Mouse (Mus musculus): ENCODE measurements around the gene Myo18a. TPM values are rescaled to one million over a fixed set of nuclear protein-coding genes. Genes with fewer than 3 reads are reported as not detected.
A peak's percentile ranks its signal among the peaks of the same experiment; 100 is the strongest.

Myo18a gene
- polyA plus RNA-seq, 2 experiments: 42.9 to 43.5 TPM

DNA sequence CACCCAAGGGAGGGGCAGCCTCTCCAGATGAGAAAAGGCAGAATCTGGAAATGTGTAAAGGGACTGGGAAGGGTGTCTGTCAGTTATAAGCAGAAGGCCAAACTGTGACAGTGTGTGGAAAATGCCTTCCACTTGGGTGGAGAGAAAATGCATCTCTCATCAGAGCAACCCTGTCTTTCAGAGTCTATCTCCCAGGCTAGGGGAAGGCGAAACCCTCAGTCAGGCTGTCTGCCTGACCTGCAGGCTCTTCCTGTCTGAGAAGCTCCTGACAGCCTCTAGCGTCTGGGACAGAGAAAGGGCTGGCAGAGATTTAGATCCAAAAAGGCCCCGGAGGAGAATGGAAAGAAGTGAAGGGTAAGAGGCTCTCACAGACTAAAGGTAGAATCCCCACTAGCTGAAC is 140.7 kb downstream of the Myo18a start:
- DNase-seq (ENCODE audit: low spot score): no peak
- peaks cover 7% of the 10 kb centered on the region; the same call in 1 of the 2 replicates for H3K4me1 ChIP-seq (ENCODE audit: control insufficient read depth, insufficient read depth, low read length)
- H3K36me3 ChIP-seq (ENCODE audit: control insufficient read depth, insufficient read depth, low read length): no peaks in the 10 kb centered on the region
- no peaks in the 10 kb centered on the region for H3K9me3 ChIP-seq (ENCODE audit: control insufficient read depth, low read length)
- H3K4me2 ChIP-seq (replicated peaks; ENCODE audit: low read depth, low read length, severe bottlenecking): no peak overlapping the region
- H3K27ac ChIP-seq (replicated peaks; ENCODE audit: low read depth, low read length): no peak overlapping the region
- H3K9ac ChIP-seq (ENCODE audit: low read depth, low read length, severe bottlenecking): no peak overlapping the region
- H3K27me3 ChIP-seq (ENCODE audit: control insufficient read depth, insufficient read depth, low read length): peaks cover under 1% of the 10 kb centered on the region; the same call in 1 of the 2 replicates
- ATAC-seq (ENCODE audit: low FRiP score, low read depth): no peak
- no peak overlapping the region for H3K4me3 ChIP-seq (replicated peaks; ENCODE audit: low read length)
- WGBS: 29% methylated on average over 3 of the region's 3 CpGs
- no peak for TF ChIP-seq POLR2A (IDR thresholded peaks at IDR 0.05; ENCODE audit: borderline replicate concordance, extremely low read depth, insufficient read depth, insufficient read length)

DNA sequence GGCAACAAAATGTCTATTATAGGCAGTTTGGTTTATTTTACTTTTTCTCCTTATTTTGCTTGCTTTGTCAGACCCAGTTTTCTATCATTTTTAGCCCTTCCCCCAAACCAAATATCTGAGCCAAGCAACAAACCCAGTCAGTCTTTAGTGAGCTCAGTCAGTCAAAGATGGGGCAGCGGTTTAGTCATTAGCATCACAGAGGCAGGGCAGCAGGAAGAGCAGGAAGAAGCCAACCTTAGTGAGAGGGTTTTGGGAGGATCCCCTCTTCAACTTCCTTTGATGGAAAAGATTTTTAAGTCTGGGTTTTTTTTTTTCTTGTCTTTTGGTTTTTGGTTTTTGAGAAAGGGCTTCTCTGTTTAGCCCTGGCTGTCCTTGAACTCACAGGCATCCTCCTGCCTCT is 141.7 kb downstream of the Myo18a start:
- no peak for TF ChIP-seq POLR2A (IDR thresholded peaks at IDR 0.05; ENCODE audit: borderline replicate concordance, extremely low read depth, insufficient read depth, insufficient read length)
- DNase-seq (ENCODE audit: low spot score) (no peak), ATAC-seq (ENCODE audit: low FRiP score, low read depth) (no peak)
- H3K4me1 ChIP-seq (ENCODE audit: control insufficient read depth, insufficient read depth, low read length): peaks cover 7% of the 10 kb centered on the region; the same call in 1 of the 2 replicates
- H3K27ac ChIP-seq (replicated peaks; ENCODE audit: low read depth, low read length): no peak overlapping the region
- H3K4me3 ChIP-seq (replicated peaks; ENCODE audit: low read length): no peak overlapping the region
- no peak overlapping the region for H3K4me2 ChIP-seq (replicated peaks; ENCODE audit: low read depth, low read length, severe bottlenecking)
- H3K27me3 ChIP-seq (ENCODE audit: control insufficient read depth, insufficient read depth, low read length): no peaks in the 10 kb centered on the region
- H3K9me3 ChIP-seq (ENCODE audit: control insufficient read depth, low read length): no peaks in the 10 kb centered on the region
- no peaks in the 10 kb centered on the region for H3K36me3 ChIP-seq (ENCODE audit: control insufficient read depth, insufficient read depth, low read length)
- H3K9ac ChIP-seq (ENCODE audit: low read depth, low read length, severe bottlenecking): no peak overlapping the region
- WGBS: 56% methylated on average over 1 of the region's 1 CpGs

DNA sequence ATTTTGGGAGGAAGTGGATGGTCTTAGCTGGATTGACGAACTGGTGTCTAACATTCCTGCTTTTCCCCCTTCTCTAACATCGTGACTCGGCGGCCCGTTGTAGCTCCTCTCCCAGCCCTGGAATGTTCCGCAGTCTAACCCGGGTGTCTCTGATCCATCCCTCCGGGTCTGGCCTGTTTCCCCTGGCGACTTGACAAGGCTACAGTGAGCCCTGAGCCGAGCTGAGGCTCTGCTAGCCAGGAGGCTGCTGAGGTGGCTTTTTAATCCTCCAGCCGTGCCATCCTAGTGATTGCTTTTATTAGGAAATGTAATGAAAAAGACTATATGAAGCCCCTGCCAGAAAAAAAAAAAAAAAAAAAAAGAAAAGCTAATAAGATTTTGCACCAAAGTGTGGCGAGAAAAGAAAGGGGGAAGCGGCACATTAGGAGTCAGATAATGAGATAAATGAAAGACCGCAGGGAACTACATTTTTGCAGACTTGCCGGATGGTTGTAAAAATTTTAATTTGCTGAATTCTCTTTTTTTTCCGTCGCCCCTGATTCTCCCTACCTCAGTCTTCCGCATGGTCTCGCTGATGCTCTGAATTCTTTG is 143.1 kb downstream of the Myo18a start:
- DNase-seq (ENCODE audit: low spot score): no peak
- no peaks in the 10 kb centered on the region for H3K9me3 ChIP-seq (ENCODE audit: control insufficient read depth, low read length)
- no peaks in the 10 kb centered on the region for H3K36me3 ChIP-seq (ENCODE audit: control insufficient read depth, insufficient read depth, low read length)
- H3K4me3 ChIP-seq (replicated peaks; ENCODE audit: low read length): no peak overlapping the region
- no peaks in the 10 kb centered on the region for H3K27me3 ChIP-seq (ENCODE audit: control insufficient read depth, insufficient read depth, low read length)
- no peak overlapping the region for H3K27ac ChIP-seq (replicated peaks; ENCODE audit: low read depth, low read length)
- no peak for TF ChIP-seq POLR2A (IDR thresholded peaks at IDR 0.05; ENCODE audit: borderline replicate concordance, extremely low read depth, insufficient read depth, insufficient read length)
- no peak for ATAC-seq (ENCODE audit: low FRiP score, low read depth)
- H3K4me1 ChIP-seq (ENCODE audit: control insufficient read depth, insufficient read depth, low read length): peaks cover 7% of the 10 kb centered on the region; the same call in 1 of the 2 replicates
- WGBS: 31% methylated on average over 19 of the region's 19 CpGs
- no peak overlapping the region for H3K4me2 ChIP-seq (replicated peaks; ENCODE audit: low read depth, low read length, severe bottlenecking)
- H3K9ac ChIP-seq (ENCODE audit: low read depth, low read length, severe bottlenecking): no peak overlapping the region

DNA sequence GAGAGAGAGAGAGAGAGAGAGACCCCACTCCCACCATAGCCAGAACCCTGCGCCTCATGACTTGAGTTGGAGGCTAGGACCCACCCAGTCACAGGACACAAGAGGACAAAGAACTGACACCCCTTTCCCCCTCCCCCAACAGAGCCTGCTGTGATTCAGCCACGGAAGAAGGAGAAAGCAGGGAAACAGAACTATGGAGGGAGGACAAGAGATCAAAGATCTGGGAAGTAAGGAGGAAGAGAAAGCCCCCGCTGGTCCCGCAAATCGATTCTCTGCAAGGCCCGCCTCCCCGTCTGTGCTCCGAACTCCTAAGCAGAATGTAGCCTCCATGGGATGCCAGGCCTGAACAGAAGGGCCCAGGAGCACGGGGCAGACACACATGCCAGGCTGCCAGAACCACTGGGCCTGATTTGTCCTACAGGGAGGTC is 143.7 kb downstream of the Myo18a start:
- peaks cover 3% of the 10 kb centered on the region; the same call in 1 of the 2 replicates for H3K4me1 ChIP-seq (ENCODE audit: control insufficient read depth, insufficient read depth, low read length)
- H3K27me3 ChIP-seq (ENCODE audit: control insufficient read depth, insufficient read depth, low read length): no peaks in the 10 kb centered on the region
- no peak for TF ChIP-seq POLR2A (IDR thresholded peaks at IDR 0.05; ENCODE audit: borderline replicate concordance, extremely low read depth, insufficient read depth, insufficient read length)
- H3K27ac ChIP-seq (replicated peaks; ENCODE audit: low read depth, low read length): no peak overlapping the region
- H3K9me3 ChIP-seq (ENCODE audit: control insufficient read depth, low read length): no peaks in the 10 kb centered on the region
- 11% methylated on average over 9 of the region's 9 CpGs for WGBS
- ATAC-seq (ENCODE audit: low FRiP score, low read depth) (no peak), DNase-seq (ENCODE audit: low spot score) (no peak)
- no peaks in the 10 kb centered on the region for H3K36me3 ChIP-seq (ENCODE audit: control insufficient read depth, insufficient read depth, low read length)
- 0 out of 2 replicates have a peak overlapping the region, but pooled peaks have one; percentile 3 for H3K9ac ChIP-seq (ENCODE audit: low read depth, low read length, severe bottlenecking)
- H3K4me2 ChIP-seq (replicated peaks; ENCODE audit: low read depth, low read length, severe bottlenecking): no peak overlapping the region
- H3K4me3 ChIP-seq (replicated peaks; ENCODE audit: low read length): no peak overlapping the region

DNA sequence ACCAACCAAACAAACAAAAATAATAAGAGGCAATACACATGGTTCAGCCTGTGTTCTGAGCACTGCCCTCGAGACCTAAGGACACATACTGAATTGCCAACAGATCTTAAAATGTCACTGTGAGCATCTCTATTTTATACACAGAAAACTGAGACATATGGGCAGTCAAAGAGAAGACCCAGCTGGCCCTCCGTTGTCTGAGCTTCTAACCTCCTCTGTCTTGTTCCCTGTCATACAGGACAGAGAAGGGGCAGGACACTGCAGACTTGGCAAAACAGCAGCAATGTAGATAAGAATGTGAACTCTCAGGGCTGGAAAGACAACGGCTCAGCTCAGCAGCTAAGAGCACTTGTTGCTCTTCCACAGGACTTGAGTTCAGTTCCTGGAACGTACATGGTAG is 145.4 kb downstream of the Myo18a start:
- Histone ChIP-seq H3K36me3 (ENCODE audit: control insufficient read depth, insufficient read depth, low read length) (no peaks in the 10 kb centered on the region), H3K9me3 (ENCODE audit: control insufficient read depth, low read length) (no peaks in the 10 kb centered on the region), H3K4me2 (replicated peaks; ENCODE audit: low read depth, low read length, severe bottlenecking) (no peak overlapping the region), H3K4me3 (replicated peaks; ENCODE audit: low read length) (no peak overlapping the region), H3K27me3 (ENCODE audit: control insufficient read depth, insufficient read depth, low read length) (peaks cover under 1% of the 10 kb centered on the region; the same call in 1 of the 2 replicates), H3K27ac (replicated peaks; ENCODE audit: low read depth, low read length) (no peak overlapping the region), H3K4me1 (ENCODE audit: control insufficient read depth, insufficient read depth, low read length) (no peaks in the 10 kb centered on the region), H3K9ac (ENCODE audit: low read depth, low read length, severe bottlenecking) (no peak overlapping the region)
- no peak for DNase-seq (ENCODE audit: low spot score)
- no peak for TF ChIP-seq POLR2A (IDR thresholded peaks at IDR 0.05; ENCODE audit: borderline replicate concordance, extremely low read depth, insufficient read depth, insufficient read length)
- no peak for ATAC-seq (ENCODE audit: low FRiP score, low read depth)
- WGBS: 75% methylated on average over 4 of the region's 4 CpGs
